Mouse (Mus musculus) heart, postnatal 0 days (tissue): ENCODE results near the gene Mex3a. TPM values are rescaled to one million over a fixed set of nuclear protein-coding genes. Genes with fewer than 3 reads are reported as not detected.

ENCODE experiments used
- ATAC-seq: fragments of 200-750 bp; cut with Nextera tagmentation; 2 replicates; pipeline ENCODE4 v1.8.0; 2017; ENCODE audit warnings: low read depth, moderate number of reproducible peaks, moderate library complexity; ENCODE audit not compliant: insufficient read depth
- DNase-seq: peaks from one replicate; pipeline ENCODE4 v3.0.0-alpha.2; 2016; ENCODE audit warnings: low spot score
- H3K27ac ChIP-seq: fragments of 300-500 bp; sonication (generic); 2 replicates; pipeline ENCODE4 v1.5.1; 2014; ENCODE audit warnings: low read depth, mild to moderate bottlenecking
- H3K27me3 ChIP-seq: fragments of 300-500 bp; sonication (generic); 2 replicates; pipeline ENCODE4 v1.6.1; 2014; ENCODE audit warnings: low read length, mixed read lengths; ENCODE audit not compliant: control insufficient read depth, insufficient read depth
- H3K36me3 ChIP-seq: fragments of 300-500 bp; sonication (generic); replicated peaks from 2 replicates; pipeline ENCODE4 v1.6.1; 2014; ENCODE audit warnings: low read length, mixed read lengths; ENCODE audit not compliant: control insufficient read depth, insufficient read depth
- H3K4me1 ChIP-seq: fragments of 300-500 bp; sonication (generic); 2 replicates; pipeline ENCODE4 v1.6.1; 2014; ENCODE audit warnings: antibody characterized with exemption; ENCODE audit not compliant: control insufficient read depth, insufficient read depth
- H3K4me2 ChIP-seq: fragments of 300-500 bp; sonication (generic); 2 replicates; pipeline ENCODE4 v1.6.1; 2014; ENCODE audit warnings: low read depth, mild to moderate bottlenecking, low read length, moderate library complexity
- H3K4me3 ChIP-seq: fragments of 300-500 bp; sonication (generic); 2 replicates; pipeline ENCODE4 v1.5.1; 2014; ENCODE audit warnings: low read depth, low read length
- H3K9ac ChIP-seq: fragments of 300-500 bp; sonication (generic); replicated peaks from 2 replicates; pipeline ENCODE4 v1.6.1; 2014; ENCODE audit warnings: low read depth, low read length, mixed read lengths
- H3K9me3 ChIP-seq: fragments of 300-500 bp; sonication (generic); replicated peaks from 2 replicates; pipeline ENCODE4 v1.6.1; 2016; ENCODE audit warnings: low read length; ENCODE audit not compliant: control insufficient read depth
- CTCF ChIP-seq: IDR thresholded peaks from 2 replicates; pipeline ENCODE4 v1.5.1; 2016; ENCODE audit warnings: antibody characterized with exemption, control low read depth, low read depth
- EP300 ChIP-seq: IDR thresholded peaks from 2 replicates; pipeline ENCODE4 v1.6.1; 2016; ENCODE audit warnings: antibody characterized with exemption, low read depth
- WGBS: fragments of 180-500 bp; shearing (Covaris S2); extraction: QIAGEN DNeasy Blood & Tissue Kit; methylation state at CpG from one replicate; pipeline ENCODE4 v1.1.7; 2014; 5-methylcytosine and 5-hydroxymethylcytosine counted together
- polyA plus RNA-seq: library from polyadenylated mRNA; unstranded; fragments of >200 nt; fragmentation: Nextera tagmentation; extraction: Ambion mirVana; gene quantifications from 2 replicates; pipeline ENCODE4 v1.2.1, GENCODE M21; 2015
- total RNA-seq: library from RNA; depleted of rRNA; stranded (reverse); fragments of >200 nt; gene quantifications from 2 replicates; pipeline ENCODE4 v1.2.3, GENCODE M21; 2014; ENCODE audit warnings: low replicate concordance

Mex3a gene
- total and polyA plus RNA-seq, 2 experiments from 2014 or later: 2.7 to 6.0 TPM

- TF ChIP-seq EP300 (no peak), CTCF (no peak)
- Histone ChIP-seq H3K4me2 (no peak overlapping the region; the same call in 1 of the 2 replicates), H3K27ac (peak overlapping the region; percentile 36), H3K36me3 (no peaks in the 10 kb centered on the region), H3K9ac (0 out of 2 replicates have a peak overlapping the region, but pooled peaks have one; percentile 17), H3K4me1 (peaks cover 33% of the 10 kb centered on the region), H3K27me3 (no peaks in the 10 kb centered on the region), H3K9me3 (no peaks in the 10 kb centered on the region), H3K4me3 (no peak overlapping the region)
- WGBS: 78% methylated on average over 7 of the region's 7 CpGs
- ATAC-seq: no peak
- DNase-seq: no peak
Measured at GRCm38 (mm10) chr3:88513546-88514115, 18.6 kb upstream of the Mex3a start.

- Histone ChIP-seq H3K4me1 (peaks cover 29% of the 10 kb centered on the region), H3K9me3 (no peaks in the 10 kb centered on the region), H3K27me3 (no peaks in the 10 kb centered on the region), H3K36me3 (no peaks in the 10 kb centered on the region), H3K9ac (no peak overlapping the region), H3K27ac (peak overlapping the region; percentile 36), H3K4me3 (no peak overlapping the region), H3K4me2 (no peak overlapping the region)
- DNase-seq (no peak), ATAC-seq (no peak)
- 69% methylated on average over 10 of the region's 10 CpGs for WGBS
- TF ChIP-seq EP300 (no peak), CTCF (no peak)
Measured at GRCm38 (mm10) chr3:88514231-88515094, 17.7 kb upstream of the Mex3a start.

- TF ChIP-seq EP300 (no peak), CTCF (no peak)
- no peak for ATAC-seq
- H3K36me3 ChIP-seq: no peaks in the 10 kb centered on the region
- no peaks in the 10 kb centered on the region for H3K27me3 ChIP-seq
- H3K27ac ChIP-seq: no peak overlapping the region
- peaks cover 27% of the 10 kb centered on the region for H3K4me1 ChIP-seq
- no peaks in the 10 kb centered on the region for H3K9me3 ChIP-seq
- no peak overlapping the region for H3K4me2 ChIP-seq
- no peak overlapping the region for H3K9ac ChIP-seq
- WGBS: 97% methylated on average over 2 of the region's 2 CpGs
- no peak overlapping the region for H3K4me3 ChIP-seq
- DNase-seq: no peak
Measured at GRCm38 (mm10) chr3:88515095-88515386, 17.2 kb upstream of the Mex3a start.

GRCm38 (mm10) chr3:88516407-88516806 is 15.8 kb upstream of the Mex3a start:
- WGBS: 73% methylated on average over 2 of the region's 2 CpGs
- no peak for TF ChIP-seq EP300

GRCm38 (mm10) chr3:88518411-88518810 is 13.8 kb upstream of the Mex3a start:
- Histone ChIP-seq H3K36me3 (no peaks in the 10 kb centered on the region), H3K27ac (no peak overlapping the region), H3K27me3 (no peaks in the 10 kb centered on the region), H3K9ac (no peak overlapping the region), H3K4me2 (no peak overlapping the region), H3K4me1 (peaks cover 14% of the 10 kb centered on the region), H3K9me3 (no peaks in the 10 kb centered on the region), H3K4me3 (no peak overlapping the region)
- no peak for DNase-seq
- ATAC-seq: no peak
- 90% methylated on average over 4 of the region's 4 CpGs for WGBS
- no peak for TF ChIP-seq EP300
- no peak for TF ChIP-seq CTCF

More at GRCm38 (mm10) chr3:88516407-88516806, 15.8 kb upstream of the Mex3a start:
- Histone ChIP-seq H3K4me3 (no peak overlapping the region), H3K4me2 (no peak overlapping the region), H3K9ac (no peak overlapping the region), H3K36me3 (no peaks in the 10 kb centered on the region), H3K4me1 (peaks cover 20% of the 10 kb centered on the region), H3K27me3 (no peaks in the 10 kb centered on the region), H3K27ac (no peak overlapping the region), H3K9me3 (no peaks in the 10 kb centered on the region)
- DNase-seq: no peak
- ATAC-seq: no peak
